Mouse (Mus musculus) thymus, adult 2 months (tissue): ENCODE results near the gene Nudt9. TPM values are rescaled to one million over a fixed set of nuclear protein-coding genes. Genes with fewer than 3 reads are reported as not detected.

Source experiments
- DNase-seq: peaks from one replicate; pipeline ENCODE4 v3.0.0; 2021
- H3K27ac ChIP-seq: fragments of 200-500 bp; 2 replicates; pipeline ENCODE4 v1.5.1; 2012; ENCODE audit warnings: low read length, control low read depth; ENCODE audit not compliant: control insufficient read depth, insufficient read depth
- H3K27me3 ChIP-seq: fragments of 200-500 bp; 2 replicates; pipeline ENCODE4 v1.6.1; 2012; ENCODE audit warnings: mild to moderate bottlenecking, low read length, moderate library complexity, mixed read lengths; ENCODE audit not compliant: control insufficient read depth, insufficient read depth
- H3K36me3 ChIP-seq: fragments of 200-500 bp; 2 replicates; pipeline ENCODE4 v1.6.1; 2012; ENCODE audit warnings: mild to moderate bottlenecking, low read length, moderate library complexity; ENCODE audit not compliant: control insufficient read depth, insufficient read depth
- H3K4me1 ChIP-seq: fragments of 200-500 bp; replicated peaks from 2 replicates; pipeline ENCODE4 v1.6.1; 2012; ENCODE audit warnings: low read length; ENCODE audit not compliant: control insufficient read depth, insufficient read depth
- H3K4me3 ChIP-seq: fragments of 200-500 bp; 2 replicates; pipeline ENCODE4 v1.5.1; 2012; ENCODE audit warnings: mild to moderate bottlenecking, low read length, control low read depth, moderate library complexity; ENCODE audit not compliant: control insufficient read depth, insufficient read depth
- CTCF ChIP-seq: fragments of 200-500 bp; IDR thresholded peaks from 2 replicates; pipeline ENCODE4 v1.5.1; 2012; ENCODE audit warnings: mild to moderate bottlenecking, control low read depth, low read length, moderate library complexity, borderline replicate concordance; ENCODE audit not compliant: control insufficient read depth, poor library complexity, insufficient read depth; ENCODE audit errors: extremely low read depth
- POLR2A ChIP-seq: fragments of 200-500 bp; IDR thresholded peaks from 2 replicates; pipeline ENCODE4 v1.6.1; 2012; ENCODE audit warnings: mild to moderate bottlenecking, low read length, control low read depth, moderate library complexity; ENCODE audit not compliant: control insufficient read depth, poor library complexity, insufficient read depth; ENCODE audit errors: extremely low read depth
- WGBS: fragments of 180-500 bp; shearing (Covaris S2); methylation state at CpG from one replicate; pipeline ENCODE4 v1.1.7; 2018; 5-methylcytosine and 5-hydroxymethylcytosine counted together
- polyA plus RNA-seq: library from polyadenylated mRNA; depleted of rRNA; stranded (reverse); fragments of >200 nt; gene quantifications from 2 replicates; pipeline ENCODE4 v1.2.3, GENCODE M21; 2012

Gene Nudt9
- polyA plus RNA-seq, 1 experiment: 43.6 TPM

DNA sequence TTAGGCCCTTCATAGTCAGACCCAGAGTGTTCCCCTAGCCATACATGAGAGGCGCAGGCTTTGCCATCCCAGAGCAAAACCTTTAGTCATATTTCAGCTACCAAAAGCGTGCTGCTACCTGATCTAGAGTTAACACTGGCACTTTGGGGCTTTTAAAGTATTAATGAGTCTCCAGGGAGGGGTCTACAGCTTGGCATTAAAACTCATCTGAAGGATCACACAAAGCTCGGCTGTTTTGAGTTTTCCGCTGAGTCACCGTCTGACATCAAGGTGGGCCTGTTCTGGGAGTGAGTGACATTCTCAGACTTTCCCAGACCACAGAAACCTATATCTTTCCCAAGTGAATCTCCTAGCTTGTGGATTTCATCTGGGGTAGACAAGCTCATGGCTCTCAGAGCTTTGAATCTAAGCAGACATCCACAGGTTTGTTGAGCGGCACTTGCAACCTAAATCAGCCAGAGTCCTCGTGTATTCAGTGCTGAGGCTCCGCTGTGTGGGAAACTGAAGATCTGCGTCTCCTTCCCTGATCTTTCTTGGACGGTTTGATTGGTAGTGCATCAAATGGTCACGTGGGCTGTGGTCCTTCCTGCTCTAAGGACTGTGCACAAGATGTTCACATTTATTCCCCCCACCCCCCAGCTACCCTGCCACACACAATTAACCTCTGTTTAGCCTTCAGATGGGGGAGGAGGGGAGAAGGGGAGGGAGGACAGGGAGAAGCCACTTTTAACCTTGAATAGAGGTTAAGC, 62.2 kb downstream of the Nudt9 start:
- DNase-seq: no peak
- 0 out of 2 replicates have a peak, but pooled peaks cover 2% of the 10 kb centered on the region for H3K27me3 ChIP-seq
- H3K36me3 ChIP-seq: no peaks in the 10 kb centered on the region
- no peak overlapping the region for H3K27ac ChIP-seq
- no peaks in the 10 kb centered on the region; the same call in 1 of the 2 replicates for H3K4me1 ChIP-seq
- H3K4me3 ChIP-seq: no peak overlapping the region
- 82% methylated on average over 11 of the region's 11 CpGs for WGBS
- TF ChIP-seq CTCF (no peak), POLR2A (no peak)

DNA sequence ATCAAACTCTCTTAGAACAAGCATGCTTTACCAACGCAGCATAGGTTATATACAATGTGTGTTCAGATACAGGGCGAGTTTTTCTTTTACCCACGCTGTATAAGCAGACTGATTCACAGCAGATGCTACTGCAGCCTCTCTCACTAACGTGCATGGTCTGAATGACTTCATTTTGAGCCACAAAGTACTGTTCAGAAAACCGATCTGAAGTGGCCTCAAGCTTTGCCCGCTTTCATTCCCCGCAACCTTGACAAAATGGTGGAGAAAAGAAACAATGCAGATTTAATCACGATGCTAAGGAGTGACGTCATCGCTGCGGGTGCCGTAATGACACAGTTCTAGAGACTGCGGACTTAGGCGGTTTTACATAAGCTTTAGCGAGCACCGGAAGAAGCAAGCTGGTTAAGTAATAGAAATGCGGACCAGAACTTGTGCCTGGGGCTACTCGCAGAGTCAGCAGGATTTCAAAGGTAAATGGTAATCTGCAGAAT, 62.8 kb downstream of the Nudt9 start:
- 0 out of 2 replicates have a peak, but pooled peaks cover 2% of the 10 kb centered on the region for H3K27me3 ChIP-seq
- H3K36me3 ChIP-seq: no peaks in the 10 kb centered on the region
- H3K4me1 ChIP-seq: no peaks in the 10 kb centered on the region; the same call in 1 of the 2 replicates
- no peak overlapping the region for H3K4me3 ChIP-seq
- TF ChIP-seq CTCF: no peak
- no peak for TF ChIP-seq POLR2A
- no peak overlapping the region for H3K27ac ChIP-seq
- DNase-seq: no peak
- WGBS: 32% methylated on average over 18 of the region's 18 CpGs

DNA sequence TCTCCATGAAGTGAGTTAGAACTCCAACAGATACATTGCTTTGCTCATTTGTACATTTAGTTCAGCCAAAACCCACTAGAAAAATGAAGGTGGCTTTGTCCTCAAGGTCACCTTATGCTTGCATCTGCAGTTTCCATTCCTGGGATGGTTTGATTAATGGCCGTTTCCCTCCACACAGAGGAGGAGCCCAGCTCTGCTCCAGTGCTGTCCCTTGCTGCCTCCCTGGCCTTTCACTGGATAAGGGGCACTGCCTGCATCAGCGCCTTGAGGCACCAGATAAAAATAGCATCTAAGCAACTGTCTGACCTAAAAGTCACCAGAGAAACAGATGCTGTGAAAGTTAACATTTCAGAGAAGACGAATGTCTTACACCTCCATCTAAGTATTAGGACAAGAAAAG, 63.4 kb downstream of the Nudt9 start:
- WGBS: 75% methylated on average over 3 of the region's 3 CpGs
- no peak for DNase-seq
- Histone ChIP-seq H3K4me3 (no peak overlapping the region), H3K27me3 (0 out of 2 replicates have a peak, but pooled peaks cover 2% of the 10 kb centered on the region), H3K36me3 (no peaks in the 10 kb centered on the region), H3K4me1 (no peaks in the 10 kb centered on the region; the same call in 1 of the 2 replicates), H3K27ac (no peak overlapping the region)
- no peak for TF ChIP-seq CTCF
- TF ChIP-seq POLR2A: no peak

DNA sequence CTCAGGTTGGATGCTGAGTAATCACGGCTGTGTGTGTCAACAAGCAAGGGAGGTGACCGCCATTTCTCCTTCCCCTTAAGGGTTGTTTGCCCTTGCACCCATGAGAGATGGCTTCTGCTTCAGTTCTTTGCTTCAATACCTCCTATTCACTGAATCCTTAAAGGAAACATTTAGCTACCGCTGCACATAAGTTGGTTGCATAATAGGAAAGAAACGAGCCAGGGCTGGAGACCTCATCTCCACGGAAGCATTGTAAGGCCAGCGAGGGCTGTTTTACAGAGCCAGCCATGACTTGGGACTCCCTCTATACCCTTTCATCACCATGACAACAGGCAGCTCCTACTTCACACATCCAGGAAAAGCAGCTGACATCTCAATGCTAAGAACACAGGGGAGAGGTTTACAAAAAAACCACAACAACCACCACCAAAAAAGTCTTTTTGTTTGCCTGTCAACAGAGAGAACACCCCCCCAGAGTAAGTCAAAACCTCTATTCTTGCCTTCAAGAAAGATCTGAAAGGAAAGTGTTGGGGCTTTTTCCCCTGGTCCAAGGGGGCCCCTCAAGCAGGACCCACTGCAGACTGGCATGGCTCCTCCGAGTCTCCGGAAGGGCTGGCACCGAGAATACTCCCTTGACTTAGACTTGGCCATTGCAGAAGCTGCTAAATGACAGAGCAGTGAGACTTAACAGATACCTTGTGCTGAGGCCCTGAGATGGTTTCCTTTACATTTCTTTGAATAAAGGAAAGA, 64.2 kb downstream of the Nudt9 start:
- Histone ChIP-seq H3K4me1 (no peaks in the 10 kb centered on the region; the same call in 1 of the 2 replicates), H3K27ac (no peak overlapping the region), H3K27me3 (0 out of 2 replicates have a peak, but pooled peaks cover 2% of the 10 kb centered on the region), H3K4me3 (no peak overlapping the region), H3K36me3 (no peaks in the 10 kb centered on the region)
- TF ChIP-seq CTCF (no peak), POLR2A (no peak)
- 71% methylated on average over 9 of the region's 9 CpGs for WGBS
- DNase-seq: no peak

DNA sequence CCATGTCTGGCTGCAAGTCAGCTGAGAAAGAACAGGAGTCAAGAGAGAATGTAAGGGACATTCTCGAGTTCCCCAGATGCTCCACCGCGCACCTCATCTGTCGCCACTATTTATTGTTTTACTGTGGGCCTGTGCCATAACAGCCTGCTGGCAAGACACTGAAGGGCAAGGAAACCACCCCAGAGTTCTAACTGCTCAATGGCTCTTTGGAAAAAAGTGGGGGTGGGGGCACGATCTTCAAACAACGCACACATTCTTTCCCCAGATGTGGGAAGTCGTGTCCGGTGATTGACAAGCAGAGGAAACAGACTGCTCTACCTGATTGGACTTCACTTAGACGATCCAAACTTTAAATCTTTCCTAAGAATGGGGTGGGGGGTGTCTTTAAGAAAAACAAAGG, 65.9 kb downstream of the Nudt9 start:
- Histone ChIP-seq H3K27me3 (0 out of 2 replicates have a peak, but pooled peaks cover 2% of the 10 kb centered on the region), H3K4me3 (no peak overlapping the region), H3K27ac (no peak overlapping the region), H3K36me3 (no peaks in the 10 kb centered on the region), H3K4me1 (no peaks in the 10 kb centered on the region; the same call in 1 of the 2 replicates)
- TF ChIP-seq CTCF (no peak), POLR2A (no peak)
- DNase-seq: no peak
- 15% methylated on average over 9 of the region's 9 CpGs for WGBS

DNA sequence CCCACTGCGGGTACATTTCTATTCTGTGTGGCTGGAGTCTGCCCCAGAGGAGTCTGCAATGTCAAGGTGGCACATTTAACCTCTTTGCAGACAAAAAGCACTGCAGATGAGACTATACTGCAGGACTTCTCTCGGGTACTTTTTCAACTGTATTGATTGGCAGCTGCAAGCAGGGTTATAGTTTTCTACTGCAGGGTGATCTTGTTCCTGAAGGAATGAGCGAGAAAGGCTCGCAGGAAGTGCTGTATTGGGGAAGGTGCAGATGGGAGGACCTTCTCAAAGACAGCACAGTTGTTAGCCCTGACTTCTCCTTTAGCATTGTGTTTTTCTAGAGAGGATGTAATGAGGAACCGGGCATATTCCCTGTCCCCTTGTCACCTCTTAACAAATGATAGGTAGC, 66.4 kb downstream of the Nudt9 start:
- Histone ChIP-seq H3K4me3 (no peak overlapping the region), H3K36me3 (no peaks in the 10 kb centered on the region), H3K27me3 (0 out of 2 replicates have a peak, but pooled peaks cover 2% of the 10 kb centered on the region), H3K4me1 (no peaks in the 10 kb centered on the region; the same call in 1 of the 2 replicates), H3K27ac (no peak overlapping the region)
- no peak for DNase-seq
- TF ChIP-seq POLR2A: no peak
- TF ChIP-seq CTCF: no peak
- WGBS: 9% methylated on average over 5 of the region's 5 CpGs
